Mouse (Mus musculus) gastrocnemius, postnatal 25 days (tissue): ENCODE data around the gene Lyve1. TPM values are rescaled to one million over a fixed set of nuclear protein-coding genes. Genes with fewer than 3 reads are reported as not detected.
A peak's percentile ranks its signal among the peaks of the same experiment; 100 is the strongest.

Experiments
- DNase-seq: peaks from one replicate; pipeline ENCODE4 v3.0.0; 2022
- total RNA-seq, 2 experiments: library from RNA; stranded (reverse); gene quantifications; 1 replicate in 1 of 2; 2 replicates in 1 of 2; pipeline ENCODE4 v1.2.3; 2021

Lyve1 gene
- total RNA-seq, 2 experiments from 2014 or later = 5.8 to 9.3 TPM

- no peak for DNase-seq
Observed at GRCm38 (mm10) chr7:110853611-110854010, 9.4 kb downstream of the Lyve1 start.

GRCm38 (mm10) chr7:110851541-110852203, 11.4 kb downstream of the Lyve1 start:
- no peak for DNase-seq

DNA sequence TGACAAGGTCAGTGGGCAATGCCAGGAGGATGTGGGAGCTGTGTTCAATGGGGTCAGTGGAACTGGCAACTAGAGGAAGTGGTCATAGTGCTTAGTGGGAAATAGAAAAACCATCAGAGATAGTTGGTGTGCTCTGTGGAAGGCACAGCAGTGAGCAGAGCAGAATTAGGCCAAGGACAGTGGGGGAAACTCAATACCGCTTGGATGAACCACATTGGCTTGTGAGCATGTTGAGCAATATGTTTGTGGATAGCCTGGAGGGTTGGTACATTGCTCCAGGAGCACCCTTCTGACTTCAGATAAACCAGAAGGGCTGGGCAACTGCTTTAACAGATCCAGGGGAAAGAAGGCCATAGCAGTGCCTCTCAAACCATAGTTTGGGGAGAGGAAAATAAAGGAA, 14.7 kb downstream of the Lyve1 start:
- DNase-seq = no peak

- DNase-seq = no peak
Observed at GRCm38 (mm10) chr7:110847321-110847720, 15.7 kb downstream of the Lyve1 start.

- peak; percentile 85 for DNase-seq
Observed at GRCm38 (mm10) chr7:110843916-110844874, 18.8 kb downstream of the Lyve1 start, which contains the start of gene Rnf141. Gene Rnf141, minus strand, starts transcription at chr7:110844457.

DNA sequence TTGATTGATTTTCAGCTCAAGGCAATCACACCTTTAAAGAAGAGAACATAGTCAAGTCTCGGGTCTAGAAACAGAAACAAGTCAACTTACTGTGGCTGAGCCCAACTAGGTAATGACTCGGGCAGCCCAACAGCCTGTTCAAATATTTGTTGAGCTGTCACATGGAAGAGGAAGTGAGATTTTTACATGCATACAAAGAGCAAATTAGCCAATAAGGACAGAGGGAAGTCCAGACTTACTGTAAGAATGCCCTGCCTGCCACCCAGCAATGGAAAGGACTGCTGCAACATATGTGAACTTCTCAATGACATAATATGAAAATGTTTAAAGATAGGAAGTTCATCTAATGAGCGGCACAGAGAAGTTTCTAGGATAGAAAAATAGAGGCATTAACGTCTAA, 22.7 kb downstream of the Lyve1 start:
- DNase-seq = no peak

- no peak for DNase-seq
Observed at GRCm38 (mm10) chr7:110834522-110834921, 28.5 kb downstream of the Lyve1 start.

- no peak for DNase-seq
Observed at GRCm38 (mm10) chr7:110834018-110834417, 29.0 kb downstream of the Lyve1 start.

GRCm38 (mm10) chr7:110833024-110833423, 30.0 kb downstream of the Lyve1 start:
- no peak for DNase-seq

DNA sequence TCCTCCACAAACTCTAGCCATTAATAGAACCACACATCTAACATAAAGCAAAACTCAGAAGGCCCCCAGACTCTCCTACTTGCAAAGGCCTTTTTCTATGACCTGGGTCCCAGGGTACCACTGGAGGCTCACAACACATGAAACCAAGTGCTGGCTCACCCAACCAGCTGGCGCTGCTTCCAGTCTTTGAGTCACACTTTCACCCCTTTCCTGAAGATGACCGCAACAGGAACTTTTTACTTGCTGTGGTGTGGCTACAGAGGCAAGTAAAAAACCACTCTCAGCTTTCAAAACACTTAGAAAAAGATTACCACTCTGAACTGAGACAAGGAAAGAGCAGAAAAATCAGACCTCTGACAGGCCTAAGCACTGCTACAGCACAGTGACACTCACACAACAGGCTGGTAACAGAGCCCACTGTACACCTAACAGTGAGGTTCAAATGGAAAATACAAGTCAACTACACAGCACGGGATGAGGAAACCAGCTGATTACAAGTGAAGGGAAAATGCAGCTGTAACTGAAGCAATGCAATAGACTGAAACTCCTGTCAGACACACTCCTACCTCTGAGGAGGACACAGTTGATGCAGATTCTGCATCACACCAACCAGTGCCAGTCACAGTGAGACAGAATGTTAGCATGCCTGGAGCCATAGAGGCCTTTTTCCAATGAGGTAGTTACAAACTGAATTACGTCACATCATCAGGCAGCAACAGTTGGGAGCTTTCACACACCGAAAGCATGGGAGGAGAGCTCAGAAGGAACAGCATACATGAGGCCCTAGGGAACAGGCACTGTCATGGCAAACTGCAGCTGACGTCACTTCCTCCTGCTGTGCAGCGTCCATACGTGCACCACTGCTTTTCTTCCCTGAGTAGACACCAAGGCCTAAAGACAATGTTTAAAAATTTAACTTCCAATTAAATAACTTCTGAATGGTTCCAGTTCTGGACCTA, 38.8 kb downstream of the Lyve1 start:
- DNase-seq = no peak

DNA sequence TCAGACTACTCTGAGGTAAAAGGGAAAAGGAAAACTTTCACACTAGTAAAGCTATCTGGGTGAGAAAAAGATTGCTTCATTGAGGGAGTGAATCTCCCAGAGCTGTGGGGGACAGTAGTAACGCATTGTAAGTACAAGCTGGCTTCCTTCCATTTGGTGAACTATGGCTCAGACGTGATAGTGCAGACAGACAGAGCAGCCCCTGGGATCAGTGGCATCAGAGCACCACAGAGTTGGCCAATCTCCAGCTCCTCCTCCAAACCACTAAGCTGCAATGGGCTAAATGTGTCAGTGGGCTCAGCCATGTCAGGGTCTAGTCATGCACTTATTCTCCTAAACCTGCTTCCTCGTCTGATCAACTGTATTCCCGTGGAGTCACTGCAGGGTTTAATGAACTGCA, 39.4 kb downstream of the Lyve1 start:
- no peak for DNase-seq

GRCm38 (mm10) chr7:110823076-110823475, 40.0 kb downstream of the Lyve1 start:
- DNase-seq = no peak

GRCm38 (mm10) chr7:110822055-110822454, 41.0 kb downstream of the Lyve1 start:
- DNase-seq = no peak

DNA sequence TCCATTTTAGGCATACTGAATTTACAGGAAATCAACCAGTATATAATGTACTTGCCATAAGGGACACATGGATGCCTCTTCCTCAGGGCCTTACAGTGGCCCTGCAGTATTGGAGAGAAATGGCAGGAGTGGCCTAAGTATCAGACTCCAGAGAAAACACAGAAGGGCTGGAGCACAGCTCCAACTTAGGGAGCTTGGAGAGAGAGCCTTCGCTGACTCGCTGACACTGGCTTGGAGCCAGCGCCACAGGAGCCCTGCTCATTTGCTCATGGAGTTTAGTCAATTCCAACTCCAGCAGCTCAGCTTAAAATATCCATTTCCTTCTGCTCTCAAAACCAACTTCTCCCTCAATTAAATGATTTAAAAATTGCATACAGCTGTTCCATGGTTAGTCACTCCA, 41.4 kb downstream of the Lyve1 start:
- DNase-seq = peak; percentile 59

- DNase-seq = no peak
Observed at GRCm38 (mm10) chr7:110821068-110821467, 42.0 kb downstream of the Lyve1 start.

GRCm38 (mm10) chr7:110818787-110819350, 44.2 kb downstream of the Lyve1 start:
- DNase-seq = no peak

DNA sequence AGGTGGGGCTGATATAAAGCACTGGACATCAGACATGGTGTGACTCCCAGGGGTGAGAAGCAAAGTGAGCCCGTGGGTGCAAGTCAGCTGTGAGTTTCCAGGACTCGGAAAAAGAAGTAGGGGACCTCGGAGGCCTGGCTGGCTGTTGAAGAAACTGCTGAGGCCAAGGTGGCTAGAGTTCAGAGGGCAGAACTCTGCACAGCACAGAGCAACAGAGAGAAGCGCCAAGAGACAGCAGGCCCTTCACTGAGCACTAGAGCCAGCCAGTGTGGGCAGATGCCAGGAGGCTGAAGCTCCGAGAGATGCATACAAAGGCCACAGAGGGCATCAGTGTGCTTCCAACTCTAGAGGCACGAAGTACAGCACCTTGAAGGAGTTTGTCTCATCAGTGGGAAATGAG, 44.8 kb downstream of the Lyve1 start:
- peak; percentile 72 for DNase-seq

GRCm38 (mm10) chr7:110816037-110816436, 47.0 kb downstream of the Lyve1 start:
- DNase-seq = no peak

- no peak for DNase-seq
Observed at GRCm38 (mm10) chr7:110813983-110814382, 49.1 kb downstream of the Lyve1 start.

DNA sequence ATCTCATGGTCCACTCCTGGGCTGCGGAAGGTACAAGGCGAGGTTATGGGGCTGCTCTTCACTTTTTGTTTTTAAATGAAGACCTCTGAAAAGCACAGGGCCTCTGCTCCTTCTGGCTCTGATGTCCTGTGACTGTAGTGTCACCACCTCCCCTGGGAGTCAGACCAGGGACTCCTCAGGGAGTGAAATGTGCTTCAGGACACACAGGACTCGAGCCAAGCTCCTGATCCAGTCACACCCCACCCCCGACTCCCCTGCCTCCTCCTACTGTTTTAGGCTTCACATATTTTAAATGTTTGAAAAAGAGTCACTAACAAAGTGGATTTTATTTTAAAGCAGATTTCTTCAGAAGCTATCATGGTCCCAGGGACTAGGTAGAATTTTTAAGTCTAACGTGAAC, 51.5 kb downstream of the Lyve1 start:
- no peak for DNase-seq

- DNase-seq = no peak
Observed at GRCm38 (mm10) chr7:110810995-110811394, 52.0 kb downstream of the Lyve1 start.
